Mouse (Mus musculus) olfactory bulb, adult 2 months (tissue): Measurements from ENCODE around the gene M1ap. TPM values are rescaled to one million over a fixed set of nuclear protein-coding genes. Genes with fewer than 3 reads are reported as not detected.

ENCODE experiments used
- H3K27ac ChIP-seq: fragments of 200-500 bp; 2 replicates; pipeline ENCODE4 v1.5.1; 2012; ENCODE audit warnings: low read depth, low read length; ENCODE audit not compliant: insufficient read depth
- H3K4me1 ChIP-seq: fragments of 200-500 bp; 2 replicates; pipeline ENCODE4 v1.6.1; 2012; ENCODE audit warnings: low read length; ENCODE audit not compliant: control insufficient read depth, insufficient read depth
- H3K4me3 ChIP-seq: fragments of 200-500 bp; 2 replicates; pipeline ENCODE4 v1.5.1; 2012; ENCODE audit warnings: mild to moderate bottlenecking, low read depth, low read length, moderate library complexity; ENCODE audit not compliant: insufficient read depth
- CTCF ChIP-seq: fragments of 200-500 bp; IDR thresholded peaks from 2 replicates; pipeline ENCODE4 v1.5.1; 2012; ENCODE audit warnings: low read depth, mild to moderate bottlenecking, low read length, moderate library complexity; ENCODE audit not compliant: insufficient read depth
- POLR2A ChIP-seq: fragments of 200-500 bp; IDR thresholded peaks from 2 replicates; pipeline ENCODE4 v1.6.1; 2012; ENCODE audit warnings: mild to moderate bottlenecking, low read depth, low read length, moderate library complexity; ENCODE audit not compliant: insufficient read depth
- WGBS: fragments of 180-500 bp; shearing (Covaris S2); methylation state at CpG from one replicate; pipeline ENCODE4 v1.1.7; 2018; 5-methylcytosine and 5-hydroxymethylcytosine counted together
- polyA plus RNA-seq: library from polyadenylated mRNA; stranded (reverse); fragments of >200 nt; gene quantifications from 2 replicates; pipeline ENCODE4 v1.2.4, GENCODE M21; 2012; ENCODE audit warnings: low replicate concordance; ENCODE audit not compliant: missing spikeins, insufficient read depth, insufficient read length

The M1ap gene
- polyA plus RNA-seq, 1 experiment = not detected

DNA sequence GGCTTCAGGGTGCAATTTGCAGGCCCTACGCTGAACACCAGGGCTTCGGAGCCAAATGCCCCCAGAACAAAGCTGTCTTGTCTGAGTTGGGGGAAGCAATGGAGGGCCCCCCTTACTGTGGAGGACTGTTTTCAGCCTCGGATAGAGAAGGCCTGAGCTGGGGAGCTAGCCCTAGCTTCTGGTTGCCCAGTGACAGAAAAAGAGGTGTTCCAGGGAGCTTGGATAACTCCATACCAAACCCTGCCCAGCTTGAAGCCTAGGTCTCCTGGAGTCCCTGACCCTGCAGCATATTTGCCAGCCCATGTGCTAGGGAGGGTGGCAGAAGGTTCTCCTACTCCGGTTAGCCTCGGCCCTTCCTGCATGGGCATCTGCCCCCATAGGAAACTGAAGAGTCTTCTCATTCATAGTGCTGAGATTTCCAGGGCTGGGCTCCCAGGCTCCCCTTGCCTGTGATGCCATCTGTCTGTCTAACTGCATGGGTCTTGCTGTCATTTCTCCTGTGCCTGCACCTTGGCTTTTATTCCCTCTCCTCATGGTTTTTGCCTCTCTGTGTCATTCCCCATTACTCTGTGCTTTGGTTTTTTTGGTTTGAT lies 87.9 kb downstream of the M1ap start:
- Histone ChIP-seq H3K4me3 (peak overlapping the region; percentile 35; the same call in 1 of the 2 replicates), H3K4me1 (peaks cover 25% of the 10 kb centered on the region), H3K27ac (no peak overlapping the region)
- no peak for TF ChIP-seq CTCF
- TF ChIP-seq POLR2A = no peak
- WGBS = 42% methylated on average over 5 of the region's 5 CpGs

GRCm38 (mm10) chr6:83037188-83037587 lies 90.5 kb downstream of the M1ap start:
- TF ChIP-seq CTCF = no peak
- no peak for TF ChIP-seq POLR2A
- peaks cover 25% of the 10 kb centered on the region for H3K4me1 ChIP-seq
- no peak overlapping the region for H3K27ac ChIP-seq
- no peak overlapping the region for H3K4me3 ChIP-seq
- WGBS = 89% methylated on average over 8 of the region's 8 CpGs

DNA sequence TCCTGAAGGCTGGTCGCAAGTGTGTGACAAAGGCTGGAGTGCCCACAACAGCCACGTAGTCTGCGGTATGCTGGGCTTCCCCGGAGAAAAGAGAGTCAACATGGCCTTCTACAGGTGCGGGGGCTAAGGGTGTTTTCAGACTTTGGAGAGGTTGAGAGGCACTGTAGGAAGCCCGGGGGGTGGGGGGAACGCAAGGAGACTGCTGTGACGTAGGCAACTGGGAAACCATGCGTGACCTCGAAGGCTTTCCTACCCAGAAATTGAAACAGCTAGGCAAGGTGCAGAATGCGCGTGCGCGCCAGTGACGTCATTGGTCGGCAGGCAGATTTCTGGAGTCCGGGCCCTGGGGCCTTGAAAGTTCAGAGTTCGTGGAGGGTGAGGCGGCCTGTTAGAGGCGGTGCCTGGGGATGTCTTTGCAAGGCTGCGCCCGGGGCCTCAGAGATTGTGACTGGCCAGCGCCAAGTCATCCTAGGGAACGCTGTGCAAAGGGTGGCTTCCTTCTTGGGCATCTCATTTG lies 91.9 kb downstream of the M1ap start:
- TF ChIP-seq POLR2A = no peak
- no peak for TF ChIP-seq CTCF

GRCm38 (mm10) chr6:83040601-83041000 lies 93.9 kb downstream of the M1ap start:
- Histone ChIP-seq H3K4me1 (peaks cover 9% of the 10 kb centered on the region), H3K27ac (no peak overlapping the region), H3K4me3 (no peak overlapping the region)
- TF ChIP-seq CTCF (no peak), POLR2A (no peak)
- WGBS = 86% methylated on average over 5 of the region's 5 CpGs

More for the DNA sequence above, 91.9 kb downstream of the M1ap start:
- 17% methylated on average over 24 of the region's 24 CpGs for WGBS
- Histone ChIP-seq H3K4me1 (peaks cover 14% of the 10 kb centered on the region), H3K27ac (no peak overlapping the region), H3K4me3 (peak overlapping the region; percentile 28)

DNA sequence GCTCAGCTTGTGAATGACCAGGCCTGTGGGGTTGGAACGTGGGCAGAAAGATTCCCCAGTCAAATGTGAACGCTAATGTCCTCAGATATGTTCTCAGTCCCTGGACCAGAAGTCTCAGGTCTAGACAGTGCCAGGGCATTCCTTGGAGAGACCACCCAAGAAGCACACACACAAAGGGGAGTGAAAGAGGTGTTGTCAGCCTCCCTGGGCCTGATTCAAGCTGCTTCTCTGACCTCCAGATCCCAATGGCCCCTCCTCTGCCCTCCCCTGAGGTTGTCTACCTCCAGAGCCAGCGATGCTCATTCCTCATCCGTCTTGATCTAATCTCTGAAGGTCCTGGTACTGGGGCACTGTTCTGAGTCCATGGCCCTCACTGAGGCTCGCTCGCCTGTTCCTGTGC lies 96.9 kb downstream of the M1ap start:
- Histone ChIP-seq H3K27ac (no peak overlapping the region), H3K4me1 (peaks cover 3% of the 10 kb centered on the region), H3K4me3 (no peak overlapping the region)
- TF ChIP-seq CTCF (no peak), POLR2A (no peak)
- 77% methylated on average over 6 of the region's 6 CpGs for WGBS

GRCm38 (mm10) chr6:83043993-83044392 lies 97.3 kb downstream of the M1ap start:
- Histone ChIP-seq H3K4me3 (no peak overlapping the region), H3K4me1 (no peaks in the 10 kb centered on the region), H3K27ac (no peak overlapping the region)
- 92% methylated on average over 5 of the region's 5 CpGs for WGBS
- TF ChIP-seq POLR2A = no peak
- TF ChIP-seq CTCF = no peak

DNA sequence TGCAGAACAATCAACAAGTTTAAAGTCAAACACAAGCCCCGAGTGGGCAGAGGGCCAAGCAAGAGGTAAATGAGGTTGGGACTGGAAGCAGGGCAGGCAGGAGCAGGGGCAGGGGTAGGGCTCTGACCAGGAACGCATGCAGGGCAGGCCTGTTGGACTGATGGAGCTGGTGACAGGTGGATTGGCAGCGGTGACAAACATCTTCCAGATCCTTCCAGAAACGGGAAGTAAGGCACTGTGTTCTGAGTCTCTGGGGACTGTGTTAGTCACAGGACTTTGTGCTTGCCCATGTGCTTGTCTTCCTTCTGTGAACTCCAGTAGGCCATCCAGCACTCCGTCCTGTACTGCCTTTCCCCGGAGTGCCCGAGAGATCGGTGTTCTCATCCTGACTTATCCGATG lies 98.0 kb downstream of the M1ap start:
- WGBS = 75% methylated on average over 9 of the region's 9 CpGs
- no peak overlapping the region for H3K4me3 ChIP-seq
- H3K4me1 ChIP-seq = no peaks in the 10 kb centered on the region
- no peak for TF ChIP-seq CTCF
- no peak for TF ChIP-seq POLR2A
- H3K27ac ChIP-seq = no peak overlapping the region

- WGBS = 72% methylated on average over 10 of the region's 10 CpGs
- H3K27ac ChIP-seq = no peak overlapping the region
- peaks cover 11% of the 10 kb centered on the region; the same call in 1 of the 2 replicates for H3K4me1 ChIP-seq
- TF ChIP-seq POLR2A (no peak), CTCF (no peak)
- no peak overlapping the region for H3K4me3 ChIP-seq
Measured at GRCm38 (mm10) chr6:83049367-83049766, 102.7 kb downstream of the M1ap start.

DNA sequence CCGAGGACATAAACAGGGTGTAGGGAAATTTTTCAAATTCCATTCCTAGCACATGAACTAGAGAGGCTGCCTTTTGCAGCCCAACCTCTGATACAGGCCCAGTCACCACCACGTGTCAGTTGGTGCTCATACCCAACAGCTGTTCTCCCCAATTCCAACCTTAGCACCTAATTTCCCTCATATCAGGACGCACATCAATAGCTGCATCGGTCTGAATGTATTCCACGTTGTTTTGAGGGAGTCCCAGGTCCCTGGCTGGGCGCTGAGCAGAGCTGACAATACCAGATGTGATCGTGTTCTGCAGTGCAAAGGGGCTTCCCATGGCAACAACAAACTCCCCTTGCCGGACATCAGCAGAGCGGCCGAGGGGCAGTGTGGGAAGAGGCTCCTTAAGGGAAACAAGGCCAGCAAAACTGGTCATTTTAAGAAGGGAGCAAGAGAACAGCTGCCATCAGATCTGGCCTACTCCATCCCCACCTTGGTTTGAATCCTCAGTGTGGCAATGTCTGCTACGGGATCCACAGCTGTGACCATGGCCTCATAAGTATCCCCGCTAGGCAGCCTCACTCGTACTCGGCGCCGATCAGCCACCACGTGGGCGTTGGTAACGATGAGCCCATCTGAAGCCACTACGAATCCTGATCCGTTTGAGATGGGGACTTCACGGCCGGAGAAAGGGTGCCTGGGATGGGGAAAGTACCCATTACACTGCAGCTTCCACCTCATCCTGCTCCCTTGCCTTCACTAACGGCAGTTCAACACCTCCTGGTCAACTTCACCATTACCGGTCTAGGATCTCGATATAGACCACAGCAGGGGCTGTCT lies 106.6 kb downstream of the M1ap start:
- no peak overlapping the region for H3K27ac ChIP-seq
- peaks cover 20% of the 10 kb centered on the region for H3K4me1 ChIP-seq
- WGBS = 3% methylated on average over 26 of the region's 26 CpGs
- peak overlapping the region; percentile 82 for H3K4me3 ChIP-seq
- TF ChIP-seq POLR2A (no peak), CTCF (no peak)
